Mouse (Mus musculus) bone marrow macrophage, adult 2 months (primary cell): ENCODE results near the gene Arhgap28. TPM values are rescaled to one million over a fixed set of nuclear protein-coding genes. Genes with fewer than 3 reads are reported as not detected.

Experiments
- H3K27ac ChIP-seq: 2 replicates; pipeline ENCODE4 v1.5.1; 2012; ENCODE audit warnings: low read depth, low read length; ENCODE audit not compliant: insufficient read depth
- H3K4me1 ChIP-seq: 2 replicates; pipeline ENCODE4 v1.6.1; 2012; ENCODE audit warnings: low read length; ENCODE audit not compliant: control insufficient read depth, insufficient read depth
- H3K4me3 ChIP-seq: 2 replicates; pipeline ENCODE4 v1.5.1; 2012; ENCODE audit warnings: mild to moderate bottlenecking, low read length, moderate library complexity; ENCODE audit not compliant: insufficient read depth
- CTCF ChIP-seq: IDR thresholded peaks from 2 replicates; pipeline ENCODE4 v1.5.1; 2012; ENCODE audit warnings: low read depth, mild to moderate bottlenecking, low read length, moderate library complexity
- POLR2A ChIP-seq: IDR thresholded peaks from 2 replicates; pipeline ENCODE4 v1.6.1; 2012; ENCODE audit warnings: mild to moderate bottlenecking, low read depth, low read length, borderline replicate concordance
- polyA plus RNA-seq: library from polyadenylated mRNA; stranded (reverse); fragments of >200 nt; gene quantifications from 2 replicates; pipeline ENCODE4 v1.2.4, GENCODE M21; 2012; ENCODE audit not compliant: missing spikeins, insufficient read depth, insufficient read length

Arhgap28 gene
- polyA plus RNA-seq, 1 experiment, result not detected

DNA sequence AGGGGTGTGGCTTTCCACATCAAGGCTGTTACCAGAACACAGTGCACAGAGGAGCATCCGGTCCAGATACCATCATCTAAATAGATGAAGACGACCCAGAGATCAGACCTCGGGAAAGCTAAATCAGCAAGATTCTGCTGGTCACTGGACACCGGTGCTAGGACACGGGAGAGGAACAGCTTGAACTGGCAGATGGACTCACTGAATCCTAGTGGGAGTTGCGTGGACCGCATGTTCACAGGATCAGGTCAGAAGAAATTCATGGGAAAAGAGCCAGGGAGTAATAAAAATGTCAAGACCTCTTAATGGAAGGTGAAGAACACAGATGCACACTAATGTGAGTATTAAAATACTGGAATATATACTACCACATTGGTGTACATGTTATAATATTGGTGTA, 85.7 kb downstream of the Arhgap28 start:
- no peak for TF ChIP-seq CTCF
- no peak for TF ChIP-seq POLR2A
- Histone ChIP-seq H3K4me3 (no peak overlapping the region), H3K27ac (no peak overlapping the region), H3K4me1 (no peaks in the 10 kb centered on the region)

- H3K4me1 ChIP-seq, result no peaks in the 10 kb centered on the region
- H3K27ac ChIP-seq, result no peak overlapping the region
- TF ChIP-seq CTCF, result no peak
- TF ChIP-seq POLR2A, result no peak
- no peak overlapping the region for H3K4me3 ChIP-seq
These were observed 87.0 kb downstream of the Arhgap28 start for GRCm38 (mm10) chr17:67916901-67917300.

GRCm38 (mm10) chr17:67912640-67913039, 91.3 kb downstream of the Arhgap28 start:
- Histone ChIP-seq H3K27ac (no peak overlapping the region), H3K4me1 (no peaks in the 10 kb centered on the region), H3K4me3 (no peak overlapping the region)
- no peak for TF ChIP-seq CTCF
- TF ChIP-seq POLR2A, result no peak

- no peak overlapping the region for H3K27ac ChIP-seq
- no peak overlapping the region for H3K4me3 ChIP-seq
- TF ChIP-seq POLR2A (no peak), CTCF (no peak)
These were observed 91.9 kb downstream of the Arhgap28 start for GRCm38 (mm10) chr17:67912051-67912450.

DNA sequence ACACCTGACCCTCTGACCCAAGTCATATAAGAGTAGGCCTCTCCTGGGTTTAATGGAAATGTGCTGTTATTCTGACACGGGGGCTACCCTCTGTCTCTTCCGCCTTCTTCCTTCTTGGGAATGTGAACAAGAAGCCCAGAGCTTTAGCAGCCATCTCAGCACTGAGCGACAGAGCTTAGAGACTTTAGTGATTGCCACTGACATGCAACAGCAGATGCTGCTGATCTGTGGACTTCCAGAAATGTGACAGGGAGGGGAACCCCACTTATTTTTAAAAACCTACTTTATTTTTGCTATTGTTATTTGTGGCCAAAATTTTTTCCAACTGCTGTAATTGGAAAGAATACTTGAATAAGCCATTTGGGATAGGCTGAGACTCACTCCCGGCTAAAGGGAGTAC, 95.4 kb downstream of the Arhgap28 start:
- Histone ChIP-seq H3K4me3 (no peak overlapping the region), H3K4me1 (no peaks in the 10 kb centered on the region), H3K27ac (no peak overlapping the region)
- TF ChIP-seq POLR2A (no peak), CTCF (no peak)

More at GRCm38 (mm10) chr17:67912051-67912450, 91.9 kb downstream of the Arhgap28 start:
- no peaks in the 10 kb centered on the region for H3K4me1 ChIP-seq

DNA sequence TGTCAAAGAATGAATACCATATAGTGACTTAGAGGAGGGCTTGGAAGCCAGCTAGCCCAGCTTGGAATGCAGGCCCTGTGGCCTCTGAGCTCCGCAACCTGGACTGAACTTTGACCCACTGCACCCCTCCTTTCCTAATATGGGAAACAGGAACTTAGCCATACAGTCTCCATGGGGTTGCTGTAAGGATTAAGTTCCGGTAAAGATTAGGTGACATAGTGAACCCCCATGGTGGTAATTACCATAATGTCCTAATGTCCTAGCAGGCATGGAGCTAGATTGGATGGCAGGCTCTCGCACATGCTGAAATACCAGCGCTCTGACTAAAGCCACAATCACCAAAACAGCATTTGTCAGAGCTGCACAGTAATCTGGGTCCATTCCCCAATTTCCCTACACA, 95.8 kb downstream of the Arhgap28 start:
- TF ChIP-seq POLR2A, result no peak
- H3K4me3 ChIP-seq, result no peak overlapping the region
- H3K27ac ChIP-seq, result no peak overlapping the region
- H3K4me1 ChIP-seq, result no peaks in the 10 kb centered on the region

DNA sequence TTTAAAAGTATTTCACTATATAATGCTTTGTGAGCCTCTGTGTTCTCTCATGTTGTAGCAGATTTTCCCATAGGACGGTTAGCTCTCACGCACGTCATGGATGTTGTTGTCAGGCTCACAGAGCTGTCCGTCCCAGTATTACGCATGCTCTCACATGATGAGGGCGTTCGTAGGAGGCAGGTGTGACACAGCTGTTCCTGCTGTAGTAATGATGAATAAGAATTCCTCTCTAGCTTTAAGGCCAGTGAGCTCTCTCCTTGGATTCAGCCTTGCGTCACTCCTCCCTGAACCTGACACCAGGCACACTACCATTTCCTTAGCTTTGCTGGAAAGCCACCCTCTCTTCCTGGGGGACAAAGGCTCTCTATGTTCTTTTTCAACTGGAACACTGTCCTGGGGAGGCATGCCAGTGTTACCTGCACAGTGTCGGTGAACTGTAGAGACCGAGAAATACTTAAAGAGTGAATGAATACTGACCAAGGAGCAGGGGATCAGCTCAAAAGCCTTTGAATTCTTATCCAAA, 96.3 kb downstream of the Arhgap28 start:
- H3K4me3 ChIP-seq, result no peak overlapping the region
- H3K27ac ChIP-seq, result no peak overlapping the region
- no peaks in the 10 kb centered on the region for H3K4me1 ChIP-seq
- TF ChIP-seq POLR2A, result no peak
- TF ChIP-seq CTCF, result no peak

GRCm38 (mm10) chr17:67906236-67906635, 97.7 kb downstream of the Arhgap28 start:
- Histone ChIP-seq H3K4me1 (no peaks in the 10 kb centered on the region), H3K27ac (no peak overlapping the region)

DNA sequence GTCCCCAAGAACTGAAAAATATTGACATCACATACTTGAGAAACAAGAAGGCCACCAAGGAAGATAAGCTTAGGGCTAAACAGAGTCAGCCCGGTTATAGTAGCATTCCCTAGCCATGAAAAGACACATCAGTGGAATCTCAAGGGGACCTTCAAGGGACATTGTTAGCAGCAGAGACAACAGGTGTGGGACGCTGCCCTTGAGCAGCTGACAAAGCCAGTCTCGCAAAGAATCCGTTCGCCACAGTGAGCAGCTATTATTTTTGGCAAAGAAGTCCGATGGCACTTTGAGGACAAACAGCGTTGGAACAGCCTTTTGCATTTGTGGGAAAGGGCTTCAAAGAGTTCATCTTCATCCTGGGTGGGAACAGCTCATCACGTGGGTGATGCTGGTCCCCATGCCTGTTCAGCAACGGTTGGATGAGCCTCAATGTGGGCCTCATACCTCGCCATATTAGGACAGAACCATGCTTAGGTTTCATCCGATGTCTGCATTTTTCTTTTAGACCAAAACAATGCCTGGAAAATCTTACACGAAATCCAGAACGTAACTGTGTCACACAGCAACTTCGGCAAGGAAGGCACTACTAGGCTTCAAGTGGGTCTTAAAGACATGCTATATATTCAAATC, 99.5 kb downstream of the Arhgap28 start:
- H3K27ac ChIP-seq, result no peak overlapping the region
- no peaks in the 10 kb centered on the region for H3K4me1 ChIP-seq
- TF ChIP-seq CTCF (no peak), POLR2A (no peak)
- no peak overlapping the region for H3K4me3 ChIP-seq

More at GRCm38 (mm10) chr17:67906236-67906635, 97.7 kb downstream of the Arhgap28 start:
- TF ChIP-seq CTCF (no peak), POLR2A (no peak)
- no peak overlapping the region for H3K4me3 ChIP-seq

DNA sequence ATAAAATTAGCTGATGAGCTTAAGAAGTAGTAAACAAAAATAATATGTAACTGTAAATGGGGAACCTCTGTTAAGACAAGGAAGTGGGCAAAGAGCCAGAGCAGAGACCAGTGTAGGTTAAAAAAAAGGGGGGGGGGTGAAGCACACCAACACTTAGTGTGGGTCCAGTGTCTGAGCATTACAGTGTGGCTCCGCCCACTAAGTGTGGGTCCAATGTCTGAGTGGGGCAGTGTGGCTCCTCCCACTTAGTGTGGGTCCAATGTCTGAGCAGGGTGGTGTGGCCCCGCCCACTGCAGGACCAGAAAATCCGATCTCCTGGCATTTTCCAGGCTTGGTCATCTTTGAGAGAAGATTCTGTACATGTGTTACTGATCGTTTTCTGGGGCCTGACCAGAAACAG, 101.1 kb downstream of the Arhgap28 start:
- no peak for TF ChIP-seq CTCF
- no peak for TF ChIP-seq POLR2A
- no peak overlapping the region for H3K4me3 ChIP-seq
- no peaks in the 10 kb centered on the region for H3K4me1 ChIP-seq
- no peak overlapping the region for H3K27ac ChIP-seq
